22 mouse cellular contexts compared by ENCODE assay signal in the genomic region with DNA sequence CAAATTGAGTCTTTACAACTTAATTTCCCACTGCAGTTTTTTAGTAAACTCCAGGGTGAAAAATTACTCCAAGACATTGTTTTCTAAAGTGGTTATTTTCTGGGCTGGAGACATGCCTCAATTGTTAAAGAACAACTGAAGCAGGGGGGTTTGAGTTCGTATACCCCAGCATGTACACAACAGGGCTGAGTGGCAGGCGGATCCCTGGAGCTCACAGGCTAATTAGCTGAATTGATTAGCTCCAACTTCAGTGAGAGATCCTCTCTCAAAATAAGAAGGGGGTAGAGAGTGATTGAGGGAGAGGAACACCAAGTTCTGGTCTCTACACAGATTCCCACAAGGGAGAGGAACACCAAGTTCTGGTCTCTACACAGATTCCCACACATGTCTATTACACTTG.
DNase-seq lines count a peak whose midpoint lies in the region; ATAC-seq and TF ChIP-seq lines count a peak whose summit lies in the region.
"Had no signal": no experiment of that assay in that cellular context is flagged by ENCODE, and none has a peak within 500 bp of the region (broad histone marks: within the 10 kb centered on the region; RNA-seq: fewer than 3 reads in every experiment).

No protein-coding gene starts in this region.

- 11% methylated on average over 2 of the region's 2 CpGs for WGBS in forebrain, embryonic 11.5 days
- WGBS in forebrain, embryonic 10.5 days: 23% methylated on average over 2 of the region's 2 CpGs
- 14% methylated on average over 2 of the region's 2 CpGs for WGBS in forebrain, embryonic 15.5 days
- 14% methylated on average over 2 of the region's 2 CpGs for WGBS in forebrain, embryonic 12.5 days
- WGBS in kidney, embryonic 14.5 days: 73% methylated on average over 2 of the region's 2 CpGs
- WGBS in kidney, embryonic 15.5 days: 64% methylated on average over 2 of the region's 2 CpGs

- H3K4me3 ChIP-seq in forebrain, embryonic 11.5 days (ENCODE audit: low read depth, low read length): no peak overlapping the region
- H3K4me3 ChIP-seq in forebrain, embryonic 10.5 days: no peak overlapping the region
- H3K4me3 ChIP-seq in forebrain, embryonic 15.5 days: no peak overlapping the region
- no peak overlapping the region for H3K4me3 ChIP-seq in forebrain, embryonic 12.5 days (replicated peaks)
- H3K4me3 ChIP-seq in kidney, embryonic 14.5 days (ENCODE audit: low read length): no peak overlapping the region
- H3K4me3 ChIP-seq in kidney, embryonic 15.5 days (replicated peaks): no peak overlapping the region
- H3K4me3 ChIP-seq: heart, embryonic 12.5 days; heart, embryonic 15.5 days; hindbrain, embryonic 10.5 days had no signal

- no peaks in the 10 kb centered on the region for H3K4me1 ChIP-seq in forebrain, embryonic 11.5 days (replicated peaks; ENCODE audit: control insufficient read depth, insufficient read depth, low read length)
- peaks cover 19% of the 10 kb centered on the region for H3K4me1 ChIP-seq in forebrain, embryonic 10.5 days
- 0 out of 2 replicates have a peak, but pooled peaks cover 4% of the 10 kb centered on the region for H3K4me1 ChIP-seq in forebrain, embryonic 15.5 days
- H3K4me1 ChIP-seq in forebrain, embryonic 12.5 days: peaks cover 12% of the 10 kb centered on the region
- H3K4me1 ChIP-seq in kidney, embryonic 14.5 days (ENCODE audit: control insufficient read depth, insufficient read depth, low read length): no peaks in the 10 kb centered on the region
- no peaks in the 10 kb centered on the region for H3K4me1 ChIP-seq in kidney, embryonic 15.5 days

- ATAC-seq in forebrain, embryonic 11.5 days (replicated peaks; ENCODE audit: low FRiP score): peak; percentile 62
- ATAC-seq in forebrain, embryonic 15.5 days (replicated peaks): 0 out of 2 replicates have a peak, but pooled peaks have one; percentile 32
- ATAC-seq in forebrain, embryonic 12.5 days (ENCODE audit: low FRiP score): no peak; the same call in 1 of the 2 replicates
- peak; percentile 35; the same call in 1 of the 2 replicates for ATAC-seq in kidney, embryonic 14.5 days (ENCODE audit: low FRiP score, low TSS enrichment)
- ATAC-seq in kidney, embryonic 15.5 days (replicated peaks; ENCODE audit: low FRiP score): no peak
- ATAC-seq: activated CD4-positive, CD25-positive, alpha-beta regulatory T cell, adult 4 months; hindbrain, embryonic 16.5 days; inflammation-experienced regulatory T-cells, adult 6 months had no signal

- no peak for TF ChIP-seq POLR2A in brain, embryonic 14.5 days (IDR thresholded peaks at IDR 0.05; ENCODE audit: borderline replicate concordance, extremely low read depth, insufficient read depth, insufficient read length, poor library complexity, severe bottlenecking)

- H3K4me2 ChIP-seq in forebrain, embryonic 11.5 days (ENCODE audit: low read depth, low read length, severe bottlenecking): no peak overlapping the region
- no peak overlapping the region for H3K4me2 ChIP-seq in forebrain, embryonic 15.5 days (replicated peaks)
- H3K4me2 ChIP-seq in forebrain, embryonic 12.5 days: no peak overlapping the region
- H3K4me2 ChIP-seq in kidney, embryonic 14.5 days (replicated peaks; ENCODE audit: low read depth, low read length): no peak overlapping the region
- H3K4me2 ChIP-seq in kidney, embryonic 15.5 days: no peak overlapping the region
- H3K4me2 ChIP-seq: heart, embryonic 12.5 days; heart, embryonic 15.5 days had no signal

- DNase-seq in forebrain, embryonic 11.5 days (ENCODE audit: low spot score): no peak
- no peak for DNase-seq in forebrain, embryonic 10.5 days (ENCODE audit: extremely low spot score, low spot score)
- peak; percentile 22 for DNase-seq in brain, embryonic 14.5 days (ENCODE audit: low read depth)
- DNase-seq: adrenal gland, adult 8-10 months; adrenal gland, postnatal 25 days; cerebellum, adult 18-20 months; cerebellum, adult 9-10 months; cerebellum, postnatal 14 days; gastrocnemius, postnatal 25 days; heart, adult 18-20 months; heart, postnatal 10 days; heart, postnatal 36 days had no signal

- no peaks in the 10 kb centered on the region for H3K36me3 ChIP-seq in forebrain, embryonic 11.5 days (ENCODE audit: control insufficient read depth, insufficient read depth, low read length)
- no peaks in the 10 kb centered on the region for H3K36me3 ChIP-seq in forebrain, embryonic 10.5 days (replicated peaks)
- no peaks in the 10 kb centered on the region for H3K36me3 ChIP-seq in forebrain, embryonic 15.5 days
- H3K36me3 ChIP-seq in forebrain, embryonic 12.5 days (replicated peaks): no peaks in the 10 kb centered on the region
- no peaks in the 10 kb centered on the region for H3K36me3 ChIP-seq in kidney, embryonic 14.5 days (ENCODE audit: control insufficient read depth, insufficient read depth, low read length)
- H3K36me3 ChIP-seq in kidney, embryonic 15.5 days: no peaks in the 10 kb centered on the region
- H3K36me3 ChIP-seq: heart, embryonic 12.5 days; heart, embryonic 15.5 days; hindbrain, embryonic 10.5 days had no signal

- TF ChIP-seq CTCF in brain, embryonic 14.5 days (IDR thresholded peaks at IDR 0.05; ENCODE audit: borderline replicate concordance, extremely low read depth, insufficient read depth, insufficient read length): no peak

- H3K9ac ChIP-seq in forebrain, embryonic 11.5 days (ENCODE audit: low read length): no peak overlapping the region
- H3K9ac ChIP-seq in forebrain, embryonic 15.5 days (replicated peaks): no peak overlapping the region
- H3K9ac ChIP-seq in forebrain, embryonic 12.5 days: no peak overlapping the region
- H3K9ac ChIP-seq in kidney, embryonic 14.5 days (ENCODE audit: low read depth, low read length): no peak overlapping the region
- H3K9ac ChIP-seq in kidney, embryonic 15.5 days: no peak overlapping the region
- H3K9ac ChIP-seq: heart, embryonic 12.5 days; heart, embryonic 15.5 days had no signal

- H3K27ac ChIP-seq in forebrain, embryonic 11.5 days (ENCODE audit: low read depth, low read length): no peak overlapping the region
- no peak overlapping the region for H3K27ac ChIP-seq in forebrain, embryonic 10.5 days
- H3K27ac ChIP-seq in forebrain, embryonic 15.5 days (replicated peaks): no peak overlapping the region
- H3K27ac ChIP-seq in forebrain, embryonic 12.5 days: no peak overlapping the region
- H3K27ac ChIP-seq in kidney, embryonic 14.5 days (ENCODE audit: low read depth, low read length): no peak overlapping the region
- no peak overlapping the region for H3K27ac ChIP-seq in kidney, embryonic 15.5 days
- H3K27ac ChIP-seq: heart, embryonic 15.5 days; hindbrain, embryonic 10.5 days had no signal

- H3K9me3 ChIP-seq in forebrain, embryonic 11.5 days (ENCODE audit: control insufficient read depth, low read length): no peaks in the 10 kb centered on the region
- H3K9me3 ChIP-seq in forebrain, embryonic 10.5 days: no peaks in the 10 kb centered on the region
- no peaks in the 10 kb centered on the region for H3K9me3 ChIP-seq in forebrain, embryonic 15.5 days
- no peaks in the 10 kb centered on the region for H3K9me3 ChIP-seq in forebrain, embryonic 12.5 days
- H3K9me3 ChIP-seq in kidney, embryonic 14.5 days (ENCODE audit: control insufficient read depth, low read length): no peaks in the 10 kb centered on the region
- H3K9me3 ChIP-seq in kidney, embryonic 15.5 days (replicated peaks): 0 out of 2 replicates have a peak, but pooled peaks cover 2% of the 10 kb centered on the region
- H3K9me3 ChIP-seq: hindbrain, embryonic 10.5 days had no signal

- no peaks in the 10 kb centered on the region for H3K27me3 ChIP-seq in forebrain, embryonic 11.5 days (ENCODE audit: control insufficient read depth, insufficient read depth, low read length)
- H3K27me3 ChIP-seq in forebrain, embryonic 10.5 days (ENCODE audit: poor library complexity, severe bottlenecking): no peaks in the 10 kb centered on the region
- H3K27me3 ChIP-seq in forebrain, embryonic 15.5 days: no peaks in the 10 kb centered on the region
- H3K27me3 ChIP-seq in forebrain, embryonic 12.5 days: no peaks in the 10 kb centered on the region
- H3K27me3 ChIP-seq in kidney, embryonic 14.5 days (ENCODE audit: control insufficient read depth, insufficient read depth, low read length): no peaks in the 10 kb centered on the region
- no peaks in the 10 kb centered on the region for H3K27me3 ChIP-seq in kidney, embryonic 15.5 days
- H3K27me3 ChIP-seq: heart, embryonic 12.5 days; heart, embryonic 15.5 days had no signal

Comparison
In these comparisons a context has a peak if more than half of its experiments do, and no peak if none do; other contexts are left out.
1. ATAC-seq: peak in forebrain, embryonic 11.5 days (single experiment), forebrain, embryonic 15.5 days (single experiment) and kidney, embryonic 14.5 days (single experiment); none in forebrain, embryonic 12.5 days (single experiment) and kidney, embryonic 15.5 days (single experiment).